Mouse (Mus musculus) brain, embryonic 14.5 days (tissue): ENCODE results near the gene Hs3st3b1. TPM values are rescaled to one million over a fixed set of nuclear protein-coding genes. Genes with fewer than 3 reads are reported as not detected.

ENCODE experiments used
- DNase-seq: peaks from one replicate; pipeline ENCODE4 v3.0.0-alpha.2; 2011; ENCODE audit warnings: low read depth
- CTCF ChIP-seq: fragments of 200-500 bp; IDR thresholded peaks from 2 replicates; pipeline ENCODE4 v1.5.1; 2012; ENCODE audit warnings: inconsistent platforms, mild to moderate bottlenecking, moderate library complexity, borderline replicate concordance; ENCODE audit not compliant: insufficient read depth, insufficient read length; ENCODE audit errors: extremely low read depth
- POLR2A ChIP-seq: fragments of 200-500 bp; IDR thresholded peaks from 2 replicates; pipeline ENCODE4 v1.6.1; 2012; ENCODE audit warnings: mild to moderate bottlenecking, inconsistent platforms, borderline replicate concordance; ENCODE audit not compliant: poor library complexity, insufficient read depth, insufficient read length, severe bottlenecking; ENCODE audit errors: extremely low read depth
- polyA plus RNA-seq: library from polyadenylated mRNA; depleted of rRNA; stranded (reverse); fragments of >200 nt; gene quantifications from 2 replicates; pipeline ENCODE4 v1.2.3, GENCODE M21; 2012

Gene Hs3st3b1
- polyA plus RNA-seq, 1 experiment = 10.5 TPM

DNA sequence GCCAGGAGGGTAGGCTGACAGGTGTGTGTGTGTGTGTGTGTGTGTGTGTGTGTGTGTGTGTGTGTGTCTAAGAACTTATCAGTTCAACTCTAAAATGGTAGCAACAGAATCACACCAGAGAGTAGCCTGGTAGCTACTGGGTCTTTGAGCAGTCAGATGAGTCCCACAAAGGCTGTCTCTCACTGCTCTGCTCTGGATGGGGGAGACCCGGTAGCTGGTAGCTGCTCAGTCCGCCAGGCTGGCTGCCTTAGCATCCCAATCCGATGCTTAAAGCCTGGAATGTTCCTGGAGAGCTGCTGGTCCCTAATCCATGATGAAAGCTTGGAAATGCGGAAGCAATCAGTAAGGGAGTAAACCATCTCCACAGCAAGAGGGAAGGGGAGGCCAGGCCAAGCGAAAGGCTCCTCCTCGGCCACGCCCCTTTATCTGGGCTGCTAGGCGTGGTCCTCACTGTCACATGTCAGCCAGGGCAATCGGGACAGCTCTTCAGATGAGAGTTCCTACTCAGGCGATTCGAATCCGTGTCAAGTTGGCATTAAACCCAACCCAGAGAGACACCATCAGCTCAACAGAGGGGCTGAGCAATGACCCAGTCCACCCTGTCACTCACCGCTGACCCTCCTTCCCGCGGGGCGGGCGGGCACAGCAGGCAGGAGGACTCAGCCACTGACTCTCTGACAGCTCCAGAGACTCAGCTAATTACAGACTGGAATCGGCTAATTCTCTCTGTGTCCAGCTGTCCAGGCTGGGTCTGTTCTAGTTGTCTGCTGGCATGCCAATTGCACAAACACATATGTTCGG, 29.9 kb upstream of the Hs3st3b1 start:
- peak; percentile 69 for DNase-seq
- TF ChIP-seq POLR2A (no peak), CTCF (no peak)

DNA sequence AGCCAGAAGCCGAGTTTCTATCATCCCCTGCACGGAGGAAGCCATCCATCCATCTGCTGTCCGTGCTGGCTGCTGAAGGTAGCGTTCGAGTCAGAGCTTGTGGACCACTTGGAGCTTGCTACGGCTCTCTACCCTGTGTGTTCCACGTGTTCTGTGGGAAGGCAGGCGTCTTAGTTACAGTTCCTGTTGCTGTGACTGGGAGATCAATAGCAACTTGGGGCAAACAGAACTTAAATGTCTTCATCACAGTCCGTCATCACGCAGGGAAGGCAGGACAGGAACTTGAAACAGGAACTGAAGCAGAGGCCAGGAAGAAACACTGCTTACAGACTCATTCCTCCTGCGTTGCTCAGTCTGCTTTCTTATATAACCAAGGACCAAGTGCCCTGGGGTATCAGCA, 26.3 kb upstream of the Hs3st3b1 start:
- no peak for DNase-seq
- no peak for TF ChIP-seq POLR2A
- TF ChIP-seq CTCF = no peak

DNA sequence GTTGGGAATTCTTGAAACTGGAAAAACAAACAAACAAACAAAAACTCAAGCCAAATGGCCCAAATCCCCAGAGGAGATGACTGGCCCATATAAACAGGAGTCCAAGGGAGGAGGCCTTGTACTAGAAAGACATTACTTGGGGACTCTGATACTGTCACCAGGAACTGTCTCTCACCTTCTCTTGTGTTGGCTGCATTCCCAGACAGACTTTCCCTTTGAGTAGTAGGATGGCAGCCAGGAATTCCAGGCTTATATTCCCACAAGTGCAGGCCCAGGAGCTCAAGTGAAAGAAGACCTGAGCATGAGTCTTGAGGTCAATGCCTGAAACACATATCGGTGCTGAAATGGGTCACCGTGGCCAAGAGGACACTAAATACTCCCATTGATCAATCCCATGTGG, 24.9 kb upstream of the Hs3st3b1 start:
- peak; percentile 82 for DNase-seq
- TF ChIP-seq CTCF = no peak
- TF ChIP-seq POLR2A = no peak

- DNase-seq = no peak
- no peak for TF ChIP-seq CTCF
Measured at GRCm38 (mm10) chr11:63943947-63944346, 21.9 kb upstream of the Hs3st3b1 start.

- DNase-seq = peak; percentile 24
- TF ChIP-seq POLR2A (no peak), CTCF (no peak)
Measured at GRCm38 (mm10) chr11:63943268-63943890, 21.3 kb upstream of the Hs3st3b1 start.

DNA sequence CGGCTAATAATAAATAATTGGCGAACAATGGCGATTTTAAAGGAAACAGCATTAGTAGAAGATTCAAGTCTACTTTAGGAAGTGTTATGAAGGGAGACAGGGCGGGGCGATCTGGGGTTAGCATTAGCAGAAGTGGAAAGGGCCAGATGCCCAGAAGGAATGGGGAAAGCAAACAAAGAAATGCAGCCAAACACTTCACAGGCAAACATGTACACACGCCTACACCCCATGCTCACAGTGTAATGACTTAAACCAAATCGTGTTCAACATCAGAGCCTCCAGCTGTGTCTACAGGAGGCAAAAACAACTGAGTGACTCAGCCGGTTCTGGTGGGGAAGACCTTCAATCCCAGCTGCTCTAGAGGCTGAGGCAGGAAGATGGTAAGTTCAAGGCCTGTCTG, 20.1 kb upstream of the Hs3st3b1 start:
- TF ChIP-seq POLR2A (no peak), CTCF (no peak)
- no peak for DNase-seq

DNA sequence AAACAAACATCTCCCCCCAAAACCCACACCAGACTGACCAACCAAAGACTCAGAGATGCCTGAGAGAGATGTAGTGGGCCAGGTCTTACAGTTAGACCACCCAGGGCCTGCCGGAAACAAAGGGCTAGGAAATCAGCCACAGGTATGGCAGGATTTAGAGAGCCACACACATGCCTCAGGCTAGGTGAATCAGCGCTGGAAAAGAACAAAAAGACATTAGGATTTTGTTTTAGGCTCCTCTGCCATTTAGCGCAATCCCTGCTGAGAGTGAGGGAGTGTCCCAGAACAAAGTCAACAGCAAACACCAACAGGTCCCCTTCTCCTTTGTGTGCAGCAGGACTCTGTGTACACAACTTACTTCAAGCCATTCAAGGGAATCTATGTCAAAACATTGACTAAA, 14.6 kb upstream of the Hs3st3b1 start:
- TF ChIP-seq CTCF (no peak), POLR2A (no peak)
- DNase-seq = no peak

GRCm38 (mm10) chr11:63926901-63927300, 4.8 kb upstream of the Hs3st3b1 start:
- DNase-seq = no peak

DNA sequence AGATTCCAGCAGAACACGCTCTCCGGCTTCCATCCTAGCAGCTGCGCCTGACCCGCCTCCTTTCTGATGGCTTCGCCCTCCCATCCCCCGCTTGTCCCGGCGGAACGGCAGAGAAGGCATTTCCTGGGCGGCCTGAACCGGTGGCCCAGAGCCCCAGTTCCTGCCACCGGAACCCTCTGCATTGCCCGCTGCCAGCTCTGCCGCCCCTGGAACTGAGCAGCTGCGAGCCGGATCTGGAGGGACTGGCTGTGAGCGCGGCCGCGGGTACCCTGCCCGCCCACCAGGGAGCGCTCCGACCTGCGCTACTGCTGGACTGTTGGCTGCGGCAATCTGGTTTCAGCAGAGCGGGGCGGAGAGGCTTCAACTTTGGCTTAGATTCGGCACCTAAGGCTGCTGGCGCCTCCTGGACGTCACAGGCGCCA, 3.1 kb upstream of the Hs3st3b1 start:
- peak; percentile 81 for DNase-seq
- TF ChIP-seq CTCF (peak; percentile 74), POLR2A (no peak)

More at GRCm38 (mm10) chr11:63926901-63927300, 4.8 kb upstream of the Hs3st3b1 start:
- no peak for TF ChIP-seq CTCF
- TF ChIP-seq POLR2A = no peak

DNA sequence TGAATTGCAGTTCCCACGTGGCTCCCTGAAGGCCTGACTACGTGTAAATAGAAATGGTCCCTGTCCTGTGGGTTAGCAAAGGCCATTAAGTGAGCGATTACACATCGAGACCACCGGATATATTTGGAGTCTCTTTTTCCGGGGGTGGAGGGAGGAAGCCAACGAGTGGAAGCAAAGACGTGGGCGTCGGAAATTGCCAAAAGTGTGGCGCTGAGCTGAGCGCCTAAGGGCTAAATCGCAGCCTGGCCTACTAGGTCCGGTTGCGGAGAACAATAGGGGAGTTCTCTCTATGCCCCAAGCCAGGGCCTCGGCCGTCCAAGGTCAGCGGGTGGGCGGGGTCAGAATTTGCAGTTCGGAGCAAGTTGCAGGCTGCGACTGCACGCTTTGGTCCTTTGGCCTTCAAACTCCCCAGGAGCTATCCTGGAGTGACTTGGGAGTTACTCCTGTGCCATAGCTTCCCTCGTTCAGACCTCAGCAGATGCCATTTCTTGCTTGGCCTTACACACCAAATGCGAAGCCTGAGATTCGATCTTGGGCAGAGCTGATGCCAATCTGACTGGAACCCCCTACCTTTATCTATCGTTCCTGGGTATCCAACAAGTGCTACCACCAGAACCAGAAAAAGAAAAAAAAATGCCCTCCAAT, 2.3 kb upstream of the Hs3st3b1 start:
- peak; percentile 25 for DNase-seq
- TF ChIP-seq CTCF = no peak
- TF ChIP-seq POLR2A = no peak

DNA sequence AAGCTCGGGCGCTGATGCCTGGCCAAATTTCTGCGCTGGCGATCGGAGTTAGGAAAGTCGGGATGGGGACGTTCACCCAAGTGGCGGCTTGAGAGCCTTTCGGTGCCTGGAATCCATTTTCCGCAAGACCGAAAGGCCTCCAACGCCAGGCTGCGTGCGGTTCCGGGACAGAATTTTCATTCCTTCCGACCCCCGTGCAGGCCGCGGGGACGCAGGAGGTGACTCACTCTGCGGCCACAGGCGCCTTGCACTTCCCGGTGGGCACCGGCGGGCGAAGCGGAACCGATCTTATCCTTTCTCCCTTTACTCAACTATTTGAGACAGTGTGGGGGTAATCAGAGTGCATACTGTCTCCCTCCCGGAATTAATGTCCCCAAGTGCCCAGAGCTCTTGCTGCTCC, 1.3 kb upstream of the Hs3st3b1 start:
- DNase-seq = peak; percentile 26

More for the DNA sequence above, 1.3 kb upstream of the Hs3st3b1 start:
- TF ChIP-seq CTCF = no peak
- no peak for TF ChIP-seq POLR2A
